Mouse (Mus musculus) lung, postnatal 0 days (tissue): ENCODE data around the gene Cachd1.

Experiments used
- CTCF ChIP-seq: IDR thresholded peaks from 2 replicates; pipeline ENCODE4 v1.5.1; 2016; ENCODE audit warnings: antibody characterized with exemption, mild to moderate bottlenecking
- EP300 ChIP-seq: IDR thresholded peaks from 2 replicates; pipeline ENCODE4 v1.6.1; 2016; ENCODE audit warnings: antibody characterized with exemption, mild to moderate bottlenecking, control low read depth

GRCm38 (mm10) chr4:100915093-100915492 is 138.6 kb downstream of the Cachd1 start:
- TF ChIP-seq CTCF = no peak
- TF ChIP-seq EP300 = no peak
